Mouse (Mus musculus) liver, adult 2 months (tissue): ENCODE data around the gene Ap3d1. TPM values are rescaled to one million over a fixed set of nuclear protein-coding genes. Genes with fewer than 3 reads are reported as not detected.

Source experiments
- DNase-seq: peaks from one replicate; pipeline ENCODE4 v3.0.0-alpha.2; 2011; ENCODE audit warnings: low read depth, low spot score; ENCODE audit errors: extremely low read depth
- H3K27ac ChIP-seq: fragments of 200-500 bp; replicated peaks from 2 replicates; pipeline ENCODE4 v1.5.1; 2012; ENCODE audit warnings: low read depth, mild to moderate bottlenecking, control low read depth, inconsistent platforms, low read length; ENCODE audit not compliant: insufficient read depth
- H3K27me3 ChIP-seq: fragments of 200-500 bp; 2 replicates; pipeline ENCODE4 v1.6.1; 2012; ENCODE audit warnings: mild to moderate bottlenecking, moderate library complexity, low read length, inconsistent platforms; ENCODE audit not compliant: control insufficient read depth, insufficient read depth
- H3K36me3 ChIP-seq: fragments of 200-500 bp; 2 replicates; pipeline ENCODE4 v1.6.1; 2012; ENCODE audit warnings: low read length, inconsistent platforms; ENCODE audit not compliant: control insufficient read depth, insufficient read depth
- H3K4me1 ChIP-seq: fragments of 200-500 bp; 2 replicates; pipeline ENCODE4 v1.6.1; 2011; ENCODE audit warnings: low read length; ENCODE audit not compliant: control insufficient read depth, insufficient read depth
- H3K4me3 ChIP-seq: fragments of 200-500 bp; 2 replicates; pipeline ENCODE4 v1.5.1; 2011; ENCODE audit warnings: low read depth, mild to moderate bottlenecking, control low read depth, low read length, moderate library complexity; ENCODE audit not compliant: insufficient read depth
- H3K79me2 ChIP-seq: fragments of 200-500 bp; 2 replicates; pipeline ENCODE4 v1.6.1; 2012; ENCODE audit warnings: inconsistent platforms, mild to moderate bottlenecking, low read length, moderate library complexity; ENCODE audit not compliant: control insufficient read depth, insufficient read depth
- H3K9ac ChIP-seq: fragments of 200-500 bp; 2 replicates; pipeline ENCODE4 v1.6.1; 2012; ENCODE audit warnings: low read depth, mild to moderate bottlenecking, control low read depth, inconsistent platforms, low read length
- CTCF ChIP-seq: fragments of 200-500 bp; IDR thresholded peaks from 2 replicates; pipeline ENCODE4 v1.5.1; 2011; ENCODE audit warnings: low read depth, low read length, control low read depth
- POLR2A ChIP-seq: fragments of 200-500 bp; IDR thresholded peaks from 2 replicates; pipeline ENCODE4 v1.6.1; 2011; ENCODE audit warnings: low read length, control low read depth; ENCODE audit not compliant: insufficient read depth; ENCODE audit errors: extremely low read depth
- WGBS: fragments of 180-500 bp; shearing (Covaris S2); methylation state at CpG from one replicate; pipeline ENCODE4 v1.1.7; 2018; 5-methylcytosine and 5-hydroxymethylcytosine counted together
- polyA plus RNA-seq: library from polyadenylated mRNA; depleted of rRNA; stranded (reverse); fragments of >200 nt; gene quantifications from 2 replicates; pipeline ENCODE4 v1.2.3, GENCODE M21; 2012
- total RNA-seq: library from RNA; depleted of rRNA; stranded (reverse); fragments of >200 nt; gene quantifications from 2 replicates; pipeline ENCODE4 v1.2.3, GENCODE M21; 2014

Ap3d1 gene
- total and polyA plus RNA-seq, 2 experiments, result 22.3 to 49.2 TPM

GRCm38 (mm10) chr10:80741146-80741545 is 918 bp downstream of the Ap3d1 start:
- TF ChIP-seq CTCF, result no peak
- no peak for TF ChIP-seq POLR2A
- no peaks in the 10 kb centered on the region for H3K27me3 ChIP-seq
- peaks cover 48% of the 10 kb centered on the region for H3K79me2 ChIP-seq
- peak overlapping the region; percentile 90 for H3K9ac ChIP-seq
- H3K4me3 ChIP-seq, result peak overlapping the region; percentile 94
- H3K4me1 ChIP-seq, result peaks cover 27% of the 10 kb centered on the region
- H3K27ac ChIP-seq, result peak overlapping the region; percentile 60
- DNase-seq, result peak; percentile 43
- no peaks in the 10 kb centered on the region for H3K36me3 ChIP-seq
- 9% methylated on average over 5 of the region's 5 CpGs for WGBS

GRCm38 (mm10) chr10:80738657-80739056 is 3.4 kb downstream of the Ap3d1 start:
- no peak overlapping the region for H3K9ac ChIP-seq
- WGBS, result 73% methylated on average over 1 of the region's 1 CpGs
- TF ChIP-seq POLR2A (no peak), CTCF (no peak)
- H3K27me3 ChIP-seq, result no peaks in the 10 kb centered on the region
- no peak for DNase-seq
- H3K4me3 ChIP-seq, result no peak overlapping the region
- no peak overlapping the region for H3K27ac ChIP-seq
- peaks cover 27% of the 10 kb centered on the region for H3K4me1 ChIP-seq
- H3K36me3 ChIP-seq, result 0 out of 2 replicates have a peak, but pooled peaks cover 1% of the 10 kb centered on the region
- H3K79me2 ChIP-seq, result peaks cover 60% of the 10 kb centered on the region

GRCm38 (mm10) chr10:80736731-80737130 is 5.3 kb downstream of the Ap3d1 start:
- Histone ChIP-seq H3K79me2 (peaks cover 57% of the 10 kb centered on the region), H3K27me3 (no peaks in the 10 kb centered on the region), H3K27ac (no peak overlapping the region), H3K9ac (no peak overlapping the region), H3K4me1 (peaks cover 24% of the 10 kb centered on the region), H3K36me3 (0 out of 2 replicates have a peak, but pooled peaks cover 5% of the 10 kb centered on the region), H3K4me3 (no peak overlapping the region)
- peak; percentile 60 for DNase-seq
- WGBS, result 16% methylated on average over 5 of the region's 5 CpGs
- TF ChIP-seq CTCF (no peak), POLR2A (no peak)

GRCm38 (mm10) chr10:80732611-80733101 is 9.4 kb downstream of the Ap3d1 start:
- Histone ChIP-seq H3K27me3 (no peaks in the 10 kb centered on the region), H3K79me2 (peaks cover 25% of the 10 kb centered on the region; the same call in 1 of the 2 replicates), H3K36me3 (peaks cover 21% of the 10 kb centered on the region), H3K4me1 (peaks cover 10% of the 10 kb centered on the region), H3K9ac (no peak overlapping the region), H3K27ac (no peak overlapping the region), H3K4me3 (no peak overlapping the region)
- DNase-seq, result no peak
- TF ChIP-seq CTCF (no peak), POLR2A (no peak)
- WGBS, result 88% methylated on average over 6 of the region's 6 CpGs

GRCm38 (mm10) chr10:80727369-80728127 is 14.5 kb downstream of the Ap3d1 start:
- no peaks in the 10 kb centered on the region for H3K79me2 ChIP-seq
- H3K36me3 ChIP-seq, result peaks cover 38% of the 10 kb centered on the region
- no peak for TF ChIP-seq POLR2A
- no peak for TF ChIP-seq CTCF
- WGBS, result 88% methylated on average over 5 of the region's 5 CpGs
- DNase-seq, result no peak
- H3K27me3 ChIP-seq, result no peaks in the 10 kb centered on the region
- H3K4me3 ChIP-seq, result no peak overlapping the region
- H3K9ac ChIP-seq, result no peak overlapping the region
- H3K4me1 ChIP-seq, result no peaks in the 10 kb centered on the region
- no peak overlapping the region for H3K27ac ChIP-seq

GRCm38 (mm10) chr10:80717281-80717680 is 24.8 kb downstream of the Ap3d1 start:
- TF ChIP-seq CTCF (no peak), POLR2A (no peak)
- DNase-seq, result no peak
- no peaks in the 10 kb centered on the region for H3K27me3 ChIP-seq
- no peak overlapping the region for H3K27ac ChIP-seq
- H3K4me1 ChIP-seq, result no peaks in the 10 kb centered on the region
- H3K9ac ChIP-seq, result no peak overlapping the region
- H3K4me3 ChIP-seq, result no peak overlapping the region
- WGBS, result 66% methylated on average over 1 of the region's 1 CpGs
- peaks cover 26% of the 10 kb centered on the region for H3K36me3 ChIP-seq
- H3K79me2 ChIP-seq, result no peaks in the 10 kb centered on the region
